Mouse (Mus musculus) adipose tissue, adult 10 weeks (tissue): Measurements from ENCODE around the gene Gm5089. TPM values are rescaled to one million over a fixed set of nuclear protein-coding genes. Genes with fewer than 3 reads are reported as not detected.

ENCODE experiments used
- polyA plus RNA-seq: library from polyadenylated mRNA; stranded (reverse); fragments of 350-450 nt; fragmentation: Illumina TruSeq; extraction: RNeasy Lipid Tissue Mini Kit (QIAGEN cat#74804); gene quantifications from one replicate; pipeline ENCODE4 v1.2.3, GENCODE M21; 2014; ENCODE audit warnings: low read depth, low replicate concordance

Gm5089 gene
- polyA plus RNA-seq: not detected

GRCm38 (mm10) chr14:122450496-122451382 lies at the start of gene Gm5089:
TSS of gene Gm5089 (minus strand) at chr14:122451115.

GRCm38 (mm10) chr14:122490441-122491328 lies 39.8 kb upstream of the Gm5089 start, which contains the start of gene Gm10837:
TSS of gene Gm10837 (plus strand) at chr14:122490586.

GRCm38 (mm10) chr14:122474891-122475556 lies 24.1 kb upstream of the Gm5089 start, which contains the start of gene Zic2:
TSS of gene Zic2 (plus strand) at chr14:122475435.

GRCm38 (mm10) chr14:122464763-122465741 lies 14.1 kb upstream of the Gm5089 start, which contains the start of gene Zic5:
TSS of gene Zic5 (minus strand) at chr14:122465677.

Other genes with a start within 250 kb of the Gm5089 start
- gene Zic5, start 14.6 kb upstream of the Gm5089 start, polyA plus RNA-seq: not detected
- gene Zic2, start 24.3 kb upstream of the Gm5089 start, polyA plus RNA-seq: not detected
- not detected for gene Gm10837, start 39.5 kb upstream of the Gm5089 start, polyA plus RNA-seq
- gene Pcca, start 83.2 kb upstream of the Gm5089 start, polyA plus RNA-seq: 54.6 TPM